Mouse (Mus musculus) G1E (cell line): ENCODE data around the gene Grik5.

Source experiments
- CTCF ChIP-seq: IDR thresholded peaks from 2 replicates; pipeline ENCODE4 v1.5.1; 2012; ENCODE audit warnings: low read depth, low read length, inconsistent platforms, mixed read lengths
- GATA2 ChIP-seq: IDR thresholded peaks from 2 replicates; pipeline ENCODE4 v1.6.1; 2012; ENCODE audit warnings: low read depth, low read length, inconsistent platforms, borderline replicate concordance
- POLR2AphosphoS5 ChIP-seq: IDR thresholded peaks from 2 replicates; pipeline ENCODE4 v1.6.1; 2012; ENCODE audit warnings: low read depth, low read length, inconsistent platforms; ENCODE audit not compliant: insufficient replicate concordance
- TAL1 ChIP-seq: conservative IDR thresholded peaks from 2 replicates; pipeline ENCODE4 v1.6.1; 2012; ENCODE audit warnings: low read depth, low read length, inconsistent platforms, mixed read lengths

GRCm38 (mm10) chr7:25058394-25058793 is 13.8 kb downstream of the Grik5 start:
- TF ChIP-seq CTCF (no peak), GATA2 (no peak), TAL1 (no peak), POLR2AphosphoS5 (no peak)
